Mouse (Mus musculus) forebrain, embryonic 12.5 days (tissue): ENCODE measurements at regions not wholly inside any gene's neighbourhood (a gene's known extent, or its start where the extent isn't known, plus 50 kb on each side); places are given as distances from the start of the nearest gene placed in this dataset.

Experiments used
- ATAC-seq: fragments of 200-750 bp; cut with Nextera tagmentation; 2 replicates; pipeline ENCODE4 v1.8.0; 2017; ENCODE audit warnings: moderate TSS enrichment; ENCODE audit not compliant: low FRiP score
- H3K27ac ChIP-seq: fragments of 300-500 bp; sonication (generic); 2 replicates; pipeline ENCODE4 v1.5.1; 2016; ENCODE audit warnings: mild to moderate bottlenecking
- H3K27me3 ChIP-seq: fragments of 300-500 bp; sonication (generic); 2 replicates; pipeline ENCODE4 v1.6.1; 2016; ENCODE audit warnings: mild to moderate bottlenecking
- H3K36me3 ChIP-seq: fragments of 300-500 bp; sonication (generic); replicated peaks from 2 replicates; pipeline ENCODE4 v1.6.1; 2016; ENCODE audit warnings: mild to moderate bottlenecking
- H3K4me1 ChIP-seq: fragments of 300-500 bp; sonication (generic); 2 replicates; pipeline ENCODE4 v1.6.1; 2016
- H3K4me2 ChIP-seq: fragments of 300-500 bp; sonication (generic); 2 replicates; pipeline ENCODE4 v1.6.1; 2016; ENCODE audit warnings: mild to moderate bottlenecking, moderate library complexity
- H3K4me3 ChIP-seq: fragments of 300-500 bp; sonication (generic); replicated peaks from 2 replicates; pipeline ENCODE4 v1.5.1; 2016; ENCODE audit warnings: mild to moderate bottlenecking
- H3K9ac ChIP-seq: fragments of 300-500 bp; sonication (generic); 2 replicates; pipeline ENCODE4 v1.6.1; 2016; ENCODE audit warnings: mild to moderate bottlenecking
- H3K9me3 ChIP-seq: fragments of 300-500 bp; sonication (generic); 2 replicates; pipeline ENCODE4 v1.6.1; 2016
- WGBS: fragments of 180-500 bp; shearing (Covaris S2); methylation state at CpG from one replicate; pipeline ENCODE4 v1.1.7; 2016; 5-methylcytosine and 5-hydroxymethylcytosine counted together

- H3K4me1 ChIP-seq = 0 out of 2 replicates have a peak, but pooled peaks cover 2% of the 10 kb centered on the region
Observed at GRCm38 (mm10) chr14:88410722-88411437, 60.3 kb downstream of the Pcdh20 start.

GRCm38 (mm10) chr14:88399270-88399669 lies 71.9 kb downstream of the Pcdh20 start:
- Histone ChIP-seq H3K27ac (no peak overlapping the region), H3K9ac (no peak overlapping the region), H3K4me3 (no peak overlapping the region), H3K27me3 (no peaks in the 10 kb centered on the region), H3K4me2 (no peak overlapping the region), H3K9me3 (no peaks in the 10 kb centered on the region), H3K4me1 (peaks cover 4% of the 10 kb centered on the region; the same call in 1 of the 2 replicates), H3K36me3 (no peaks in the 10 kb centered on the region)
- ATAC-seq = no peak
- WGBS = 2% methylated on average over 1 of the region's 1 CpGs

More at GRCm38 (mm10) chr14:88410722-88411437, 60.3 kb downstream of the Pcdh20 start:
- no peaks in the 10 kb centered on the region for H3K9me3 ChIP-seq
- peak; percentile 63; the same call in 1 of the 2 replicates for ATAC-seq
- no peaks in the 10 kb centered on the region for H3K36me3 ChIP-seq
- no peak overlapping the region for H3K4me3 ChIP-seq
- no peak overlapping the region for H3K9ac ChIP-seq
- 58% methylated on average over 1 of the region's 1 CpGs for WGBS
- H3K4me2 ChIP-seq = no peak overlapping the region
- no peaks in the 10 kb centered on the region for H3K27me3 ChIP-seq
- no peak overlapping the region for H3K27ac ChIP-seq

GRCm38 (mm10) chr14:88397187-88397586 lies 74.0 kb downstream of the Pcdh20 start:
- Histone ChIP-seq H3K36me3 (no peaks in the 10 kb centered on the region), H3K27ac (no peak overlapping the region), H3K9me3 (no peaks in the 10 kb centered on the region), H3K4me3 (no peak overlapping the region), H3K27me3 (no peaks in the 10 kb centered on the region), H3K4me2 (no peak overlapping the region), H3K9ac (no peak overlapping the region), H3K4me1 (peaks cover 4% of the 10 kb centered on the region; the same call in 1 of the 2 replicates)
- ATAC-seq = no peak

- Histone ChIP-seq H3K4me1 (peaks cover 4% of the 10 kb centered on the region; the same call in 1 of the 2 replicates), H3K27me3 (no peaks in the 10 kb centered on the region), H3K27ac (no peak overlapping the region), H3K4me3 (no peak overlapping the region), H3K4me2 (no peak overlapping the region), H3K9me3 (no peaks in the 10 kb centered on the region), H3K36me3 (no peaks in the 10 kb centered on the region), H3K9ac (no peak overlapping the region)
- 81% methylated on average over 4 of the region's 4 CpGs for WGBS
- ATAC-seq = no peak
Observed at GRCm38 (mm10) chr14:88395016-88395415, 76.2 kb downstream of the Pcdh20 start.

- Histone ChIP-seq H3K4me2 (no peak overlapping the region), H3K4me1 (no peaks in the 10 kb centered on the region), H3K27ac (no peak overlapping the region), H3K27me3 (no peaks in the 10 kb centered on the region), H3K9me3 (no peaks in the 10 kb centered on the region), H3K36me3 (no peaks in the 10 kb centered on the region), H3K4me3 (no peak overlapping the region), H3K9ac (no peak overlapping the region)
- no peak for ATAC-seq
- 92% methylated on average over 2 of the region's 2 CpGs for WGBS
Observed at GRCm38 (mm10) chr14:88384553-88384952, 86.6 kb downstream of the Pcdh20 start.

- ATAC-seq = no peak
- H3K9ac ChIP-seq = no peak overlapping the region
- no peaks in the 10 kb centered on the region for H3K27me3 ChIP-seq
- no peak overlapping the region for H3K27ac ChIP-seq
- H3K36me3 ChIP-seq = no peaks in the 10 kb centered on the region
- H3K4me1 ChIP-seq = no peaks in the 10 kb centered on the region
- no peaks in the 10 kb centered on the region for H3K9me3 ChIP-seq
- WGBS = 78% methylated on average over 4 of the region's 4 CpGs
- H3K4me2 ChIP-seq = no peak overlapping the region
- no peak overlapping the region for H3K4me3 ChIP-seq
Observed at GRCm38 (mm10) chr14:88347177-88347576, 124.0 kb downstream of the Pcdh20 start.

GRCm38 (mm10) chr14:88337304-88337703 lies 133.9 kb downstream of the Pcdh20 start:
- H3K36me3 ChIP-seq = no peaks in the 10 kb centered on the region
- ATAC-seq = no peak

GRCm38 (mm10) chr14:88330613-88331012 lies 140.6 kb downstream of the Pcdh20 start:
- Histone ChIP-seq H3K36me3 (no peaks in the 10 kb centered on the region), H3K27me3 (no peaks in the 10 kb centered on the region), H3K4me2 (no peak overlapping the region), H3K9me3 (no peaks in the 10 kb centered on the region), H3K27ac (no peak overlapping the region), H3K4me1 (no peaks in the 10 kb centered on the region), H3K4me3 (no peak overlapping the region), H3K9ac (no peak overlapping the region)
- ATAC-seq = no peak
- 90% methylated on average over 2 of the region's 2 CpGs for WGBS

More at GRCm38 (mm10) chr14:88337304-88337703, 133.9 kb downstream of the Pcdh20 start:
- H3K9me3 ChIP-seq = no peaks in the 10 kb centered on the region
- WGBS = 67% methylated on average over 10 of the region's 10 CpGs
- no peak overlapping the region for H3K9ac ChIP-seq
- H3K4me3 ChIP-seq = no peak overlapping the region
- H3K27ac ChIP-seq = no peak overlapping the region
- no peak overlapping the region for H3K4me2 ChIP-seq
- peaks cover 5% of the 10 kb centered on the region; the same call in 1 of the 2 replicates for H3K4me1 ChIP-seq
- H3K27me3 ChIP-seq = no peaks in the 10 kb centered on the region

- ATAC-seq = no peak
- 90% methylated on average over 4 of the region's 4 CpGs for WGBS
- Histone ChIP-seq H3K9me3 (no peaks in the 10 kb centered on the region), H3K4me1 (no peaks in the 10 kb centered on the region), H3K9ac (no peak overlapping the region), H3K36me3 (no peaks in the 10 kb centered on the region), H3K4me3 (no peak overlapping the region), H3K27ac (no peak overlapping the region), H3K27me3 (no peaks in the 10 kb centered on the region), H3K4me2 (no peak overlapping the region)
Observed at GRCm38 (mm10) chr14:88326411-88326810, 144.8 kb downstream of the Pcdh20 start.

GRCm38 (mm10) chr14:88278327-88278726 lies 192.9 kb downstream of the Pcdh20 start:
- Histone ChIP-seq H3K9ac (no peak overlapping the region), H3K27me3 (no peaks in the 10 kb centered on the region), H3K4me1 (no peaks in the 10 kb centered on the region), H3K9me3 (no peaks in the 10 kb centered on the region), H3K4me3 (no peak overlapping the region), H3K27ac (no peak overlapping the region), H3K36me3 (no peaks in the 10 kb centered on the region), H3K4me2 (no peak overlapping the region)
- 36% methylated on average over 5 of the region's 5 CpGs for WGBS
- peak; percentile 36; the same call in 1 of the 2 replicates for ATAC-seq

- H3K27ac ChIP-seq = no peak overlapping the region
- H3K4me1 ChIP-seq = no peaks in the 10 kb centered on the region
- H3K9me3 ChIP-seq = no peaks in the 10 kb centered on the region
- H3K9ac ChIP-seq = no peak overlapping the region
- no peak overlapping the region for H3K4me2 ChIP-seq
- no peaks in the 10 kb centered on the region for H3K27me3 ChIP-seq
- H3K4me3 ChIP-seq = no peak overlapping the region
- ATAC-seq = no peak
- no peaks in the 10 kb centered on the region for H3K36me3 ChIP-seq
Observed at GRCm38 (mm10) chr14:88264771-88265170, 206.4 kb downstream of the Pcdh20 start.

- H3K36me3 ChIP-seq = no peaks in the 10 kb centered on the region
- H3K27me3 ChIP-seq = no peaks in the 10 kb centered on the region
- no peak overlapping the region for H3K27ac ChIP-seq
- H3K4me1 ChIP-seq = no peaks in the 10 kb centered on the region
- ATAC-seq = peak; percentile 57; the same call in 1 of the 2 replicates
- no peak overlapping the region for H3K9ac ChIP-seq
- no peak overlapping the region for H3K4me3 ChIP-seq
- H3K9me3 ChIP-seq = no peaks in the 10 kb centered on the region
- no peak overlapping the region for H3K4me2 ChIP-seq
Observed at GRCm38 (mm10) chr14:88259034-88259433, 212.2 kb downstream of the Pcdh20 start.

- Histone ChIP-seq H3K4me1 (no peaks in the 10 kb centered on the region), H3K9me3 (no peaks in the 10 kb centered on the region), H3K27me3 (no peaks in the 10 kb centered on the region), H3K4me2 (no peak overlapping the region), H3K36me3 (no peaks in the 10 kb centered on the region), H3K4me3 (no peak overlapping the region), H3K9ac (no peak overlapping the region), H3K27ac (no peak overlapping the region)
- WGBS = 38% methylated on average over 3 of the region's 3 CpGs
- ATAC-seq = no peak
Observed at GRCm38 (mm10) chr14:88255131-88255530, 216.1 kb downstream of the Pcdh20 start.
